In genomic region chr17:31727230-31727629, GRCm38 (mm10) we compare ENCODE assay signal across 13 mouse cellular contexts. TPM values are rescaled to one million over a fixed set of nuclear protein-coding genes. Genes with fewer than 3 reads are reported as not detected.
A peak's percentile ranks its signal among the peaks of the same experiment; 100 is the strongest.
DNase-seq lines count a peak whose midpoint lies in the region; ATAC-seq lines count a peak whose summit lies in the region.
"Had no signal": no experiment of that assay in that cellular context is flagged by ENCODE, and none has a peak within 500 bp of the region (broad histone marks: within the 10 kb centered on the region; RNA-seq: fewer than 3 reads in every experiment).

No protein-coding gene starts in this region.

- no peaks in the 10 kb centered on the region for H3K4me1 ChIP-seq in kidney, embryonic 14.5 days (ENCODE audit: control insufficient read depth, insufficient read depth, low read length)
- H3K4me1 ChIP-seq: neural tube, embryonic 12.5 days had no signal

- no peak for ATAC-seq in kidney, embryonic 14.5 days (ENCODE audit: low FRiP score, low TSS enrichment)
- ATAC-seq: intestine, postnatal 0 days had no signal

- H3K27me3 ChIP-seq in kidney, embryonic 14.5 days (ENCODE audit: control insufficient read depth, insufficient read depth, low read length): no peaks in the 10 kb centered on the region
- H3K27me3 ChIP-seq: neural tube, embryonic 12.5 days had no signal

- DNase-seq in cerebellum, adult 9-11 months: peak; percentile 28
- DNase-seq in cerebellum, postnatal 4 days (ENCODE audit: low spot score in 2 of 2): no peak
- peak; percentile 53 to 54 for DNase-seq in kidney, adult 8-10 months
- DNase-seq in adipocyte (ENCODE audit: low spot score): peak; percentile 85
- peak; percentile 41 to 45 for DNase-seq in heart, postnatal 10 days
- DNase-seq in B cell, adult 2 months: no peak
- no peak for DNase-seq in layer of hippocampus, adult 9-10 months (ENCODE audit: low spot score)

- 60% methylated on average over 4 of the region's 4 CpGs for WGBS in kidney, embryonic 14.5 days

- no peak overlapping the region for H3K27ac ChIP-seq in kidney, embryonic 14.5 days (ENCODE audit: low read depth, low read length)
- H3K27ac ChIP-seq: limb, embryonic 10.5 days; neural tube, embryonic 12.5 days had no signal

- H3K4me3 ChIP-seq in kidney, embryonic 14.5 days (ENCODE audit: low read length): no peak overlapping the region
- H3K4me3 ChIP-seq: limb, embryonic 10.5 days; neural tube, embryonic 12.5 days had no signal

- H3K9ac ChIP-seq in kidney, embryonic 14.5 days (ENCODE audit: low read depth, low read length): no peak overlapping the region
- H3K9ac ChIP-seq: neural tube, embryonic 12.5 days had no signal

- no peaks in the 10 kb centered on the region for H3K36me3 ChIP-seq in kidney, embryonic 14.5 days (ENCODE audit: control insufficient read depth, insufficient read depth, low read length)
- H3K36me3 ChIP-seq: limb, embryonic 10.5 days; neural tube, embryonic 12.5 days had no signal

- H3K9me3 ChIP-seq in kidney, embryonic 14.5 days (ENCODE audit: control insufficient read depth, low read length): no peaks in the 10 kb centered on the region
- H3K9me3 ChIP-seq: limb, embryonic 10.5 days; neural tube, embryonic 12.5 days had no signal

- intact Hi-C loops in heart, postnatal 10 days (cut with DNase I): no loop called here

- H3K4me2 ChIP-seq in kidney, embryonic 14.5 days (replicated peaks; ENCODE audit: low read depth, low read length): no peak overlapping the region
- H3K4me2 ChIP-seq: neural tube, embryonic 12.5 days had no signal

RNA-seq across cellular contexts. Expression of gene Cryaa, which starts 49.6 kb away (rescaled TPM):
- polyA plus RNA-seq in kidney, embryonic 14.5 days (2014; fragmentation: Nextera tagmentation; extraction: Ambion mirVana): not detected in 2 replicates
- not detected for total RNA-seq in heart, postnatal 10 days (2021)
- polyA plus RNA-seq: C2C12; gonadal fat pad, adult 2 months; limb, embryonic 10.5 days; neural tube, embryonic 12.5 days had no signal

Comparison
In these comparisons a context has a peak if more than half of its experiments do, and no peak if none do; other contexts are left out.
1. DNase-seq: peak in cerebellum, adult 9-11 months (single experiment), kidney, adult 8-10 months (2 of 2), adipocyte (single experiment) and heart, postnatal 10 days (2 of 2); none in cerebellum, postnatal 4 days (0 of 2), B cell, adult 2 months (0 of 2) and layer of hippocampus, adult 9-10 months (single experiment).